Mouse (Mus musculus): ENCODE results near the gene Neurog1.

DNA sequence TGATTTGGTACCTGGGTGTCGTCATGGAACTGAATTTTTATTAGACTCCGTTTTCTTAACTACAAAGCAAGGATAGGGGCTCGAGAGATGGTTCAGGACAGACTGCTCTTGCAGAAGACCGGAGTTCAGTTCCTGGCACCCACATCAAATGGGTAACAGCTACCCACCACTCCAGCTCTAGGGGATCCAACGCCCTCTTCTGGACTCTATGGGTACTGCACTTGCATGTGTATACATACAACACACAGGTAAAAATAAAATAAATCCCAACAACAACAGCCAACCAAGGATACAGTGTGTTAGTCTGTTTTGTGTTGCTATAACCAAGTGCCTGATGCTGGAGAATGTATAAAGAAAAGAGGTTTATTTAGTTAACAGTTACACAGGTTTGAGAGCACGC is 28.4 kb upstream of the Neurog1 start:
- TF ChIP-seq CTCF (IDR thresholded peaks at IDR 0.05; ENCODE audit: borderline replicate concordance, control insufficient read depth, extremely low read depth, insufficient read depth, low read length, poor library complexity) = no peak
- TF ChIP-seq POLR2A (IDR thresholded peaks at IDR 0.05; ENCODE audit: control insufficient read depth, extremely low read depth, insufficient read depth, low read length, poor library complexity) = no peak

Measured in thymus, adult 2 months (tissue).